Mouse (Mus musculus) gastrocnemius, postnatal 4 days (tissue): ENCODE measurements at regions not wholly inside any gene's neighbourhood (a gene's known extent, or its start where the extent isn't known, plus 50 kb on each side); places are given as distances from the start of the nearest gene placed in this dataset.

Experiments used
- DNase-seq, 2 experiments: peaks; one replicate each; pipeline ENCODE4 v3.0.0; 2021 to 2022; ENCODE audit warnings: low spot score in 2 of 2, mixed read lengths in 2 of 2

DNA sequence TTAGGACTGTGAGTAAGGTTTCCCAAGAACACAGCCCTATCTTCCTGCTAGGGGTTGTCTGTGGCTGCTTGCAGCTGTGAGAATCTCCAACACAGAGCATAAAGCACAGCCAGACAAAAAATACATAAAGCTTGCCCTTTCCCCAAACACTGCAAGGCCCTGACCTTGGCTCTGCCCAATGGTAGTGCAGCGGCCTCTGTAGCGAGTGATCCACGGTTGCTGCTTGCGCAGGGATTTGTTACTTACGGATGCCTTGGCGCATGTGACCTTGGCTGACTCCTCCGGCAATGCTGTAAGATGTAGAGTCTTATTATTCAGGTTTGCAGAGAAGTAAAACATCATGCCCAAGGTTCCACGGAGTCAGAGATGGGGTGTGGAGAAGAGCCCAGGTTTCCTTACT is 61.4 kb upstream of the Zfp703 start:
- no peak for DNase-seq

- no peak for DNase-seq
These were observed 55.5 kb upstream of the Zfp703 start for GRCm38 (mm10) chr8:26921531-26922177.

- DNase-seq: no peak
These were observed 55.0 kb upstream of the Zfp703 start for GRCm38 (mm10) chr8:26922178-26922540.

GRCm38 (mm10) chr8:26923166-26923565 is 54.0 kb upstream of the Zfp703 start:
- DNase-seq: no peak
